Mouse (Mus musculus): ENCODE measurements at regions not wholly inside any gene's neighbourhood (a gene's known extent, or its start where the extent isn't known, plus 50 kb on each side); places are given as distances from the start of the nearest gene placed in this dataset.
A peak's percentile ranks its signal among the peaks of the same experiment; 100 is the strongest.

GRCm38 (mm10) chr8:47615061-47615460 lies 60.3 kb downstream of the Ing2 start:
- intact Hi-C loops (cut with DNase I), result no loop called here

GRCm38 (mm10) chr8:47611773-47612433 lies 63.5 kb downstream of the Ing2 start:
- intact Hi-C loops (cut with DNase I), result no loop called here
- no peak for DNase-seq

More at GRCm38 (mm10) chr8:47615061-47615460, 60.3 kb downstream of the Ing2 start:
- DNase-seq, result no peak

GRCm38 (mm10) chr8:47609969-47610368 lies 65.4 kb downstream of the Ing2 start:
- DNase-seq, result no peak
- intact Hi-C loops (cut with DNase I), result no loop called here

- DNase-seq, result peak in 1 of 2 experiments; percentile 18
Observed at GRCm38 (mm10) chr8:47604198-47604835, 70.9 kb downstream of the Rwdd4a start.

More at GRCm38 (mm10) chr8:47604198-47604835, 70.9 kb downstream of the Rwdd4a start:
- intact Hi-C loops (cut with DNase I), result loop anchor here (5.0 kb wide), 1 partner anchor 73 kb away; the partner anchor contains the start of gene Ing2
